Mouse (Mus musculus) myocyte (in vitro differentiated cells): Measurements from ENCODE around the gene Gm21973. TPM values are rescaled to one million over a fixed set of nuclear protein-coding genes. Genes with fewer than 3 reads are reported as not detected.

Experiments used
- H3K27me3 ChIP-seq: one replicate; pipeline ENCODE4 v1.6.1; 2011; ENCODE audit not compliant: control insufficient read depth, insufficient read depth, insufficient read length
- H3K36me3 ChIP-seq: one replicate; pipeline ENCODE4 v1.6.1; 2011; ENCODE audit not compliant: control insufficient read depth, insufficient read depth
- H3K4me2 ChIP-seq: one replicate; pipeline ENCODE4 v1.6.1; 2011; ENCODE audit warnings: low read depth, control low read depth
- H3K4me3 ChIP-seq: one replicate; pipeline ENCODE4 v1.5.1; 2011; ENCODE audit warnings: mild to moderate bottlenecking, control low read depth, moderate library complexity
- H3K79me2 ChIP-seq: one replicate; pipeline ENCODE4 v1.6.1; 2011; ENCODE audit not compliant: control insufficient read depth, insufficient read depth
- H3ac ChIP-seq: one replicate; pipeline ENCODE4 v1.6.1; 2011; ENCODE audit not compliant: control insufficient read depth, insufficient read length
- CEBPB ChIP-seq: IDR thresholded peaks from 2 replicates; pipeline ENCODE4 v1.6.1; 2011; ENCODE audit warnings: mild to moderate bottlenecking, moderate library complexity; ENCODE audit not compliant: poor library complexity, insufficient read depth, severe bottlenecking
- E2F4 ChIP-seq: IDR thresholded peaks from one replicate; pipeline ENCODE4 v1.6.1; 2011; ENCODE audit warnings: mild to moderate bottlenecking, control low read depth, moderate library complexity; ENCODE audit not compliant: insufficient read depth
- MAX ChIP-seq: IDR thresholded peaks from one replicate; pipeline ENCODE4 v1.6.1; 2011; ENCODE audit warnings: low read depth, mild to moderate bottlenecking, control low read depth
- MYOD1 ChIP-seq, 3 experiments: IDR thresholded peaks; one replicate each; pipeline ENCODE4 v1.6.1; 2011; ENCODE audit warnings: control low read depth in 2 of 3, low read depth in 2 of 3, mild to moderate bottlenecking in 2 of 3, moderate library complexity in 1 of 3; ENCODE audit not compliant: insufficient read length in 2 of 3, control insufficient read depth in 1 of 3
- MYOG ChIP-seq, 3 experiments: IDR thresholded peaks; one replicate each; pipeline ENCODE4 v1.6.1; 2011; ENCODE audit warnings: control low read depth in 2 of 3, low read depth in 2 of 3, mild to moderate bottlenecking in 2 of 3; ENCODE audit not compliant: insufficient read length in 2 of 3, control insufficient read depth in 1 of 3, insufficient read depth in 1 of 3
- POLR2A ChIP-seq: IDR thresholded peaks from one replicate; pipeline ENCODE4 v1.6.1; 2011; ENCODE audit warnings: low read depth, mild to moderate bottlenecking, control low read depth, moderate library complexity; ENCODE audit not compliant: insufficient read length
- POLR2AphosphoS2 ChIP-seq: IDR thresholded peaks from one replicate; pipeline ENCODE4 v1.6.1; 2011; ENCODE audit warnings: low read depth, control low read depth; ENCODE audit not compliant: insufficient read length
- REST ChIP-seq: IDR thresholded peaks from one replicate; pipeline ENCODE4 v1.6.1; 2011; ENCODE audit warnings: mild to moderate bottlenecking, control low read depth, moderate library complexity; ENCODE audit not compliant: insufficient read depth, insufficient read length
- SRF ChIP-seq: IDR thresholded peaks from one replicate; pipeline ENCODE4 v1.6.1; 2011; ENCODE audit warnings: low read depth; ENCODE audit not compliant: control insufficient read depth, insufficient read length
- TCF12 ChIP-seq: IDR thresholded peaks from one replicate; pipeline ENCODE4 v1.6.1; 2011; ENCODE audit warnings: mild to moderate bottlenecking, control low read depth; ENCODE audit not compliant: poor library complexity, insufficient read depth, severe bottlenecking
- TCF3 ChIP-seq: IDR thresholded peaks from one replicate; pipeline ENCODE4 v1.6.1; 2011; ENCODE audit warnings: low read depth, control low read depth; ENCODE audit not compliant: insufficient read length
- USF1 ChIP-seq: IDR thresholded peaks from one replicate; pipeline ENCODE4 v1.6.1; 2011; ENCODE audit warnings: low read depth, mild to moderate bottlenecking, control low read depth, moderate library complexity
- polyA plus RNA-seq: library from polyadenylated mRNA; unstranded; fragments of >200 nt; fragmentation: generic; extraction: Trizol; gene quantifications from one replicate; pipeline ENCODE4 v1.2.1, GENCODE M21; 2012; ENCODE audit warnings: missing spikeins

Gene Gm21973
- polyA plus RNA-seq, 1 experiment = not detected

- no peak within 1 kb of the TSS for H3K4me2 ChIP-seq
- H3K27me3 ChIP-seq = no peaks in the 10 kb centered on the region
- no peaks in the 10 kb centered on the region for H3K36me3 ChIP-seq
- H3ac ChIP-seq = no peak within 1 kb of the TSS
- TF ChIP-seq SRF = no peak
- no peak for TF ChIP-seq REST
- TF ChIP-seq TCF12 = no peak
- no peak for TF ChIP-seq MAX
- no peak for TF ChIP-seq E2F4
- TF ChIP-seq POLR2AphosphoS2 = no peak
- no peak for TF ChIP-seq TCF3
- no peak for TF ChIP-seq MYOD1 (IDR thresholded peaks at IDR 0.05; ENCODE audit: control insufficient read depth in 1 of 3, insufficient read length in 2 of 3, low read depth in 2 of 3)
- no peak for TF ChIP-seq POLR2A
- TF ChIP-seq CEBPB = no peak
- no peak within 1 kb of the TSS for H3K4me3 ChIP-seq
- no peaks in the 10 kb centered on the region for H3K79me2 ChIP-seq
Measured at GRCm38 (mm10) chr15:10358039-10358948, 33.1 kb downstream of the Gm21973 start, which contains the start of gene Agxt2. Gene Agxt2, plus strand, starts transcription at chr15:10358532.

GRCm38 (mm10) chr15:10366331-10366730, 41.2 kb downstream of the Gm21973 start:
- H3K4me3 ChIP-seq = no peak overlapping the region
- no peaks in the 10 kb centered on the region for H3K36me3 ChIP-seq
- TF ChIP-seq SRF = no peak
- no peak for TF ChIP-seq CEBPB
- no peak for TF ChIP-seq POLR2AphosphoS2
- no peak for TF ChIP-seq MYOG (IDR thresholded peaks at IDR 0.05; ENCODE audit: control insufficient read depth in 1 of 3, insufficient read depth in 1 of 3, insufficient read length in 2 of 3, low read depth in 2 of 3)
- TF ChIP-seq POLR2A = no peak
- TF ChIP-seq REST = no peak
- no peak for TF ChIP-seq MYOD1 (IDR thresholded peaks at IDR 0.05; ENCODE audit: control insufficient read depth in 1 of 3, insufficient read length in 2 of 3, low read depth in 2 of 3)
- TF ChIP-seq USF1 = no peak
- no peak for TF ChIP-seq E2F4
- no peak for TF ChIP-seq MAX
- no peak for TF ChIP-seq TCF12
- TF ChIP-seq TCF3 = no peak
- peaks cover 6% of the 10 kb centered on the region for H3K27me3 ChIP-seq
- H3K4me2 ChIP-seq = no peak overlapping the region
- no peak overlapping the region for H3ac ChIP-seq
- H3K79me2 ChIP-seq = no peaks in the 10 kb centered on the region

GRCm38 (mm10) chr15:10375404-10375803, 50.2 kb downstream of the Gm21973 start:
- Histone ChIP-seq H3K27me3 (no peaks in the 10 kb centered on the region), H3ac (no peak overlapping the region), H3K4me3 (no peak overlapping the region), H3K79me2 (no peaks in the 10 kb centered on the region), H3K4me2 (no peak overlapping the region), H3K36me3 (no peaks in the 10 kb centered on the region)
- no peak for TF ChIP-seq MAX
- TF ChIP-seq SRF = no peak
- TF ChIP-seq E2F4 = no peak
- no peak for TF ChIP-seq MYOD1 (IDR thresholded peaks at IDR 0.05; ENCODE audit: control insufficient read depth in 1 of 3, insufficient read length in 2 of 3, low read depth in 2 of 3)
- TF ChIP-seq TCF3 = no peak
- no peak for TF ChIP-seq TCF12

GRCm38 (mm10) chr15:10378338-10378959, 53.3 kb downstream of the Gm21973 start:
- TF ChIP-seq POLR2AphosphoS2 (no peak), MYOG (IDR thresholded peaks at IDR 0.05; ENCODE audit: control insufficient read depth in 1 of 3, insufficient read depth in 1 of 3, insufficient read length in 2 of 3, low read depth in 2 of 3) (peak in 1 of 3 experiments; percentile 67), TCF12 (no peak), TCF3 (no peak), CEBPB (no peak), SRF (no peak), POLR2A (no peak), MYOD1 (IDR thresholded peaks at IDR 0.05; ENCODE audit: control insufficient read depth in 1 of 3, insufficient read length in 2 of 3, low read depth in 2 of 3) (no peak)
- Histone ChIP-seq H3ac (no peak overlapping the region), H3K4me2 (peak overlapping the region; percentile 7), H3K79me2 (no peaks in the 10 kb centered on the region), H3K4me3 (no peak overlapping the region), H3K27me3 (no peaks in the 10 kb centered on the region), H3K36me3 (no peaks in the 10 kb centered on the region)
